Mouse (Mus musculus) left cerebral cortex, adult 11 months (tissue): ENCODE measurements around the gene Sh3bgrl.

Source experiments
- DNase-seq: peaks from one replicate; pipeline ENCODE4 v3.0.0; 2022; ENCODE audit warnings: low spot score

Sh3bgrl gene

GRCm38 (mm10) chrX:109132463-109132862 is 37.3 kb downstream of the Sh3bgrl start:
- DNase-seq: no peak

GRCm38 (mm10) chrX:109133500-109133899 is 38.3 kb downstream of the Sh3bgrl start:
- DNase-seq: no peak

GRCm38 (mm10) chrX:109136306-109136705 is 41.1 kb downstream of the Sh3bgrl start:
- no peak for DNase-seq

GRCm38 (mm10) chrX:109136820-109137219 is 41.7 kb downstream of the Sh3bgrl start:
- DNase-seq: no peak

- no peak for DNase-seq
Observed at GRCm38 (mm10) chrX:109137295-109137694, 42.1 kb downstream of the Sh3bgrl start.

- no peak for DNase-seq
Observed at GRCm38 (mm10) chrX:109141337-109141870, 46.2 kb downstream of the Sh3bgrl start.

- DNase-seq: no peak
Observed at GRCm38 (mm10) chrX:109142281-109142680, 47.1 kb downstream of the Sh3bgrl start.

GRCm38 (mm10) chrX:109145779-109146178 is 50.6 kb downstream of the Sh3bgrl start:
- DNase-seq: no peak

GRCm38 (mm10) chrX:109147108-109147507 is 51.9 kb downstream of the Sh3bgrl start:
- DNase-seq: no peak

GRCm38 (mm10) chrX:109151228-109151627 is 56.1 kb downstream of the Sh3bgrl start:
- no peak for DNase-seq

GRCm38 (mm10) chrX:109160326-109160725 is 65.2 kb downstream of the Sh3bgrl start:
- no peak for DNase-seq

- DNase-seq: no peak
Observed at GRCm38 (mm10) chrX:109160901-109161300, 65.7 kb downstream of the Sh3bgrl start.

GRCm38 (mm10) chrX:109175038-109175437 is 79.9 kb downstream of the Sh3bgrl start:
- DNase-seq: no peak

- no peak for DNase-seq
Observed at GRCm38 (mm10) chrX:109175470-109175869, 80.3 kb downstream of the Sh3bgrl start.

GRCm38 (mm10) chrX:109184706-109185478 is 89.7 kb downstream of the Sh3bgrl start:
- no peak for DNase-seq

- DNase-seq: no peak
Observed at GRCm38 (mm10) chrX:109189607-109190006, 94.4 kb downstream of the Sh3bgrl start.

GRCm38 (mm10) chrX:109190969-109191368 is 95.8 kb downstream of the Sh3bgrl start:
- no peak for DNase-seq

GRCm38 (mm10) chrX:109191436-109191835 is 96.3 kb downstream of the Sh3bgrl start:
- DNase-seq: no peak

GRCm38 (mm10) chrX:109196468-109196867 is 101.3 kb downstream of the Sh3bgrl start, which contains the start of gene Gm6377:
Gene Gm6377, plus strand, starts transcription at chrX:109196756.
- DNase-seq: no peak

GRCm38 (mm10) chrX:109207843-109208242 is 112.7 kb downstream of the Sh3bgrl start:
- DNase-seq: no peak

- DNase-seq: no peak
Observed at GRCm38 (mm10) chrX:109228720-109229119, 133.6 kb downstream of the Sh3bgrl start.

- no peak for DNase-seq
Observed at GRCm38 (mm10) chrX:109235383-109236036, 140.3 kb downstream of the Sh3bgrl start.

- DNase-seq: no peak
Observed at GRCm38 (mm10) chrX:109238163-109238562, 143.0 kb downstream of the Sh3bgrl start.
